Mouse (Mus musculus) neural tube, embryonic 15.5 days (tissue): ENCODE measurements around the gene Olfr619. TPM values are rescaled to one million over a fixed set of nuclear protein-coding genes. Genes with fewer than 3 reads are reported as not detected.

Source experiments
- microRNA-seq: library from miRNA; unstranded; fragments of <30 nt; microRNA quantifications from one replicate; pipeline ENCODE4, GENCODE M21; 2017
- polyA plus RNA-seq: library from polyadenylated mRNA; unstranded; fragments of >200 nt; fragmentation: Nextera tagmentation; extraction: Ambion mirVana; gene quantifications from 2 replicates; pipeline ENCODE4 v1.2.1, GENCODE M21; 2015

The Olfr619 gene
- polyA plus RNA-seq, 1 experiment from 2014 or later: not detected

Small RNA genes within 50 kb of the gene (microRNA-seq; reads per million reads assigned to microRNA genes)
- gene Gm26506: not detected

Other genes starting within 250 kb of the Olfr619 start
- gene Olfr601, start 237.9 kb upstream of the Olfr619 start, polyA plus RNA-seq: not detected in 2 replicates
- gene Olfr603, start 214.4 kb upstream of the Olfr619 start, polyA plus RNA-seq: not detected in 2 replicates
- not detected in 2 replicates for gene Usp17lc, start 185.5 kb upstream of the Olfr619 start, polyA plus RNA-seq
- gene Olfr605, start 155.1 kb upstream of the Olfr619 start, polyA plus RNA-seq: not detected in 2 replicates
- gene Olfr606, start 151.5 kb upstream of the Olfr619 start, polyA plus RNA-seq: not detected in 2 replicates
- not detected in 2 replicates for gene Olfr607, start 136.4 kb upstream of the Olfr619 start, polyA plus RNA-seq
- gene Olfr608, start 130.7 kb upstream of the Olfr619 start, polyA plus RNA-seq: not detected in 2 replicates
- not detected in 2 replicates for gene Olfr609, start 102.5 kb upstream of the Olfr619 start, polyA plus RNA-seq
- not detected in 2 replicates for gene Olfr610, start 88.5 kb upstream of the Olfr619 start, polyA plus RNA-seq
- gene Olfr611, start 79.7 kb upstream of the Olfr619 start, polyA plus RNA-seq: not detected in 2 replicates
- gene Olfr612, start 57.9 kb upstream of the Olfr619 start, polyA plus RNA-seq: not detected in 2 replicates
- gene Olfr613, start 52.5 kb upstream of the Olfr619 start, polyA plus RNA-seq: not detected in 2 replicates
- gene Olfr615, start 44.5 kb upstream of the Olfr619 start, polyA plus RNA-seq: not detected in 2 replicates
- gene Olfr616, start 31.4 kb upstream of the Olfr619 start, polyA plus RNA-seq: not detected in 2 replicates
- gene Olfr617, start 27.5 kb upstream of the Olfr619 start, polyA plus RNA-seq: not detected in 2 replicates
- gene Olfr618, start 10.5 kb upstream of the Olfr619 start, polyA plus RNA-seq: not detected in 2 replicates
- not detected in 2 replicates for gene Olfr620, start 12.0 kb downstream of the Olfr619 start, polyA plus RNA-seq
- not detected in 2 replicates for gene Olfr622, start 42.1 kb downstream of the Olfr619 start, polyA plus RNA-seq
- not detected in 2 replicates for gene Olfr623, start 63.1 kb downstream of the Olfr619 start, polyA plus RNA-seq
- 0.03 TPM in 1 of 2 replicates, not detected in the other for gene Olfr624, start 70.6 kb downstream of the Olfr619 start, polyA plus RNA-seq
- gene Olfr625-ps1, start 82.1 kb downstream of the Olfr619 start, polyA plus RNA-seq: not detected in 2 replicates
- not detected in 2 replicates for gene Olfr243, start 114.1 kb downstream of the Olfr619 start, polyA plus RNA-seq
- gene Olfr628, start 129.8 kb downstream of the Olfr619 start, polyA plus RNA-seq: not detected in 2 replicates
- not detected in 2 replicates for gene Olfr629, start 144.4 kb downstream of the Olfr619 start, polyA plus RNA-seq
- not detected in 2 replicates for gene Olfr630, start 156.8 kb downstream of the Olfr619 start, polyA plus RNA-seq
- gene Olfr69, start 171.0 kb downstream of the Olfr619 start, polyA plus RNA-seq: not detected in 2 replicates
- gene Olfr68, start 179.1 kb downstream of the Olfr619 start, polyA plus RNA-seq: not detected in 2 replicates
- not detected in 2 replicates for gene Olfr67, start 191.2 kb downstream of the Olfr619 start, polyA plus RNA-seq
- gene Hbb-bt, start 213.4 kb downstream of the Olfr619 start, polyA plus RNA-seq: 1,593 and 1,794 TPM in 2 replicates
- gene Hbb-bs, start 227.5 kb downstream of the Olfr619 start, polyA plus RNA-seq: 4,647 and 5,279 TPM in 2 replicates
- gene Hbb-bh2, start 239.9 kb downstream of the Olfr619 start, polyA plus RNA-seq: not detected in 2 replicates
- 1.5 and 2.4 TPM in 2 replicates for gene Hbb-bh1, start 242.6 kb downstream of the Olfr619 start, polyA plus RNA-seq